Mouse (Mus musculus) lung, embryonic 14.5 days (tissue): ENCODE data around the gene Olfr1317. TPM values are rescaled to one million over a fixed set of nuclear protein-coding genes. Genes with fewer than 3 reads are reported as not detected.

Source experiments
- ATAC-seq: fragments of 200-750 bp; cut with Nextera tagmentation; 2 replicates; pipeline ENCODE4 v1.8.0; 2017; ENCODE audit warnings: mild to moderate bottlenecking, moderate TSS enrichment, moderate library complexity; ENCODE audit not compliant: insufficient read depth
- DNase-seq: peaks from one replicate; pipeline ENCODE4 v3.0.0-alpha.2; 2015
- H3K27ac ChIP-seq: fragments of 300-500 bp; sonication (generic); 2 replicates; pipeline ENCODE4 v1.5.1; 2014; ENCODE audit warnings: low read depth, mild to moderate bottlenecking, moderate library complexity
- H3K27me3 ChIP-seq: fragments of 300-500 bp; sonication (generic); 2 replicates; pipeline ENCODE4 v1.6.1; 2014; ENCODE audit warnings: low read length, control low read depth; ENCODE audit not compliant: insufficient read depth
- H3K36me3 ChIP-seq: fragments of 300-500 bp; sonication (generic); 2 replicates; pipeline ENCODE4 v1.6.1; 2014; ENCODE audit warnings: control low read depth; ENCODE audit not compliant: insufficient read depth
- H3K4me1 ChIP-seq: fragments of 300-500 bp; sonication (generic); 2 replicates; pipeline ENCODE4 v1.6.1; 2014; ENCODE audit warnings: antibody characterized with exemption, control low read depth; ENCODE audit not compliant: insufficient read depth
- H3K4me2 ChIP-seq: fragments of 300-500 bp; sonication (generic); 2 replicates; pipeline ENCODE4 v1.6.1; 2014; ENCODE audit warnings: mild to moderate bottlenecking
- H3K4me3 ChIP-seq: fragments of 300-500 bp; sonication (generic); 2 replicates; pipeline ENCODE4 v1.5.1; 2014; ENCODE audit warnings: low read depth, low read length
- H3K9ac ChIP-seq: fragments of 300-500 bp; sonication (generic); 2 replicates; pipeline ENCODE4 v1.6.1; 2014
- H3K9me3 ChIP-seq: fragments of 300-500 bp; sonication (generic); 2 replicates; pipeline ENCODE4 v1.6.1; 2016; ENCODE audit warnings: low read depth, low read length, control low read depth
- CTCF ChIP-seq: IDR thresholded peaks from 2 replicates; pipeline ENCODE4 v1.5.1; 2016; ENCODE audit warnings: antibody characterized with exemption, low read depth
- WGBS: fragments of 180-500 bp; shearing (Covaris S2); extraction: QIAGEN DNeasy Blood & Tissue Kit; methylation state at CpG from one replicate; pipeline ENCODE4 v1.1.7; 2014; 5-methylcytosine and 5-hydroxymethylcytosine counted together
- polyA plus RNA-seq: library from polyadenylated mRNA; unstranded; fragments of >200 nt; fragmentation: Nextera tagmentation; extraction: Ambion mirVana; gene quantifications from 2 replicates; pipeline ENCODE4 v1.2.1, GENCODE M21; 2014

Gene Olfr1317
- polyA plus RNA-seq: not detected in 2 replicates

GRCm38 (mm10) chr2:112140029-112140428 lies at the start of gene Olfr1317:
Gene Olfr1317 (plus strand): TSS chr2:112140329.
- no peak within 1 kb of the TSS for H3K27ac ChIP-seq
- no peaks in the 10 kb centered on the region for H3K9me3 ChIP-seq
- 59% methylated on average over 2 of the region's 2 CpGs for WGBS
- no peaks in the 10 kb centered on the region for H3K27me3 ChIP-seq
- no peak for DNase-seq
- H3K9ac ChIP-seq: no peak within 1 kb of the TSS
- TF ChIP-seq CTCF: no peak
- no peak for ATAC-seq
- H3K4me3 ChIP-seq: no peak within 1 kb of the TSS
- H3K4me1 ChIP-seq: no peaks in the 10 kb centered on the region
- no peaks in the 10 kb centered on the region for H3K36me3 ChIP-seq
- H3K4me2 ChIP-seq: no peak within 1 kb of the TSS

DNA sequence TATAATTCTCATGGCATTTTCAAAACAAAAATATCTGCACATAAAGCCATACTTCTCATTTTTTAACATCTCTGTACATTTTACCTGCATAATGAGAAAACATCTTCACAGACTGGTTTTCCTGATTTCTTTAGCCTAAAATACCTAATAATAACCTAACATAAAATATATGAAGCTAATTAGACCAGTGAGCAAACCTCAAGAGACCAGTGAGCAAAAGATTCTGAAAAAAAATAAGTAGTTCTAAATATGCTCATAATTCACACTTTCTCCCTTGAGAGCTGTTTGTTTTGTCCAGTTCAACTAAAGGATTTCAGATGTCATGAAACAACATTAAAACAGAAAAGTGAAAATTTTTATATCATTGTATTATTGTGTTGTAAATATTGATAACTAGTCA lies 43.4 kb upstream of the Olfr1317 start, which contains the start of gene Olfr1314:
Gene Olfr1314 (minus strand): TSS at position 101 of the 400 bp plus-strand sequence.
- H3K27me3 ChIP-seq: no peaks in the 10 kb centered on the region
- no peak within 1 kb of the TSS for H3K4me2 ChIP-seq
- H3K4me1 ChIP-seq: no peaks in the 10 kb centered on the region
- no peaks in the 10 kb centered on the region for H3K9me3 ChIP-seq
- ATAC-seq (no peak), DNase-seq (no peak)
- no peak for TF ChIP-seq CTCF
- no peak within 1 kb of the TSS for H3K9ac ChIP-seq
- no peak within 1 kb of the TSS for H3K27ac ChIP-seq
- no peaks in the 10 kb centered on the region for H3K36me3 ChIP-seq
- no peak within 1 kb of the TSS for H3K4me3 ChIP-seq

- Histone ChIP-seq H3K27ac (no peak within 1 kb of the TSS), H3K4me3 (no peak within 1 kb of the TSS), H3K27me3 (no peaks in the 10 kb centered on the region), H3K36me3 (no peaks in the 10 kb centered on the region), H3K9me3 (no peaks in the 10 kb centered on the region), H3K9ac (no peak within 1 kb of the TSS), H3K4me2 (no peak within 1 kb of the TSS), H3K4me1 (no peaks in the 10 kb centered on the region)
- ATAC-seq (no peak), DNase-seq (no peak)
- TF ChIP-seq CTCF: no peak
- WGBS: 71% methylated on average over 1 of the region's 1 CpGs
These were observed 24.8 kb upstream of the Olfr1317 start, which contains the start of gene Olfr1315-ps1 for GRCm38 (mm10) chr2:112115340-112115739. Gene Olfr1315-ps1 (minus strand): TSS chr2:112115440.

GRCm38 (mm10) chr2:112134877-112135276 lies 5.3 kb upstream of the Olfr1317 start, which contains the start of gene Olfr1316:
Gene Olfr1316 (minus strand): TSS chr2:112134977.
- DNase-seq (no peak), ATAC-seq (no peak)
- no peak within 1 kb of the TSS for H3K9ac ChIP-seq
- no peak for TF ChIP-seq CTCF
- H3K36me3 ChIP-seq: no peaks in the 10 kb centered on the region
- no peak within 1 kb of the TSS for H3K27ac ChIP-seq
- H3K4me1 ChIP-seq: no peaks in the 10 kb centered on the region
- H3K27me3 ChIP-seq: no peaks in the 10 kb centered on the region
- H3K4me3 ChIP-seq: no peak within 1 kb of the TSS
- WGBS: 87% methylated on average over 2 of the region's 2 CpGs
- no peaks in the 10 kb centered on the region for H3K9me3 ChIP-seq
- H3K4me2 ChIP-seq: no peak within 1 kb of the TSS

- H3K4me2 ChIP-seq: no peak within 1 kb of the TSS
These were observed 13.8 kb downstream of the Olfr1317 start, which contains the start of gene Olfr1318 for GRCm38 (mm10) chr2:112153898-112154297. Gene Olfr1318 (plus strand): TSS chr2:112154198.

More at GRCm38 (mm10) chr2:112153898-112154297, 13.8 kb downstream of the Olfr1317 start, which contains the start of gene Olfr1318:
- Histone ChIP-seq H3K9ac (no peak within 1 kb of the TSS), H3K4me1 (no peaks in the 10 kb centered on the region), H3K36me3 (no peaks in the 10 kb centered on the region), H3K27me3 (no peaks in the 10 kb centered on the region), H3K4me3 (no peak within 1 kb of the TSS), H3K9me3 (no peaks in the 10 kb centered on the region), H3K27ac (no peak within 1 kb of the TSS)
- ATAC-seq (no peak), DNase-seq (no peak)
- no peak for TF ChIP-seq CTCF

Other genes with a start within 250 kb of the Olfr1317 start
- gene Olfr1306, start 224.1 kb upstream of the Olfr1317 start, polyA plus RNA-seq: not detected in 2 replicates
- gene Olfr1307, start 190.9 kb upstream of the Olfr1317 start, polyA plus RNA-seq: not detected in 2 replicates
- not detected in 2 replicates for gene Olfr1308, start 175.4 kb upstream of the Olfr1317 start, polyA plus RNA-seq
- not detected in 2 replicates for gene Olfr1309, start 150.0 kb upstream of the Olfr1317 start, polyA plus RNA-seq
- gene Olfr1310, start 127.6 kb upstream of the Olfr1317 start, polyA plus RNA-seq: not detected in 2 replicates
- gene Olfr1311, start 115.9 kb upstream of the Olfr1317 start, polyA plus RNA-seq: not detected in 2 replicates
- gene Olfr1312, start 90.1 kb upstream of the Olfr1317 start, polyA plus RNA-seq: not detected in 2 replicates
- gene Olfr1313, start 62.5 kb upstream of the Olfr1317 start, polyA plus RNA-seq: not detected in 2 replicates
- gene Olfr1314, start 43.5 kb upstream of the Olfr1317 start, polyA plus RNA-seq: not detected in 2 replicates
- gene Olfr1315-ps1, start 24.9 kb upstream of the Olfr1317 start, polyA plus RNA-seq: not detected in 2 replicates
- not detected in 2 replicates for gene Olfr1316, start 5.4 kb upstream of the Olfr1317 start, polyA plus RNA-seq
- gene Olfr1318, start 13.9 kb downstream of the Olfr1317 start, polyA plus RNA-seq: not detected in 2 replicates
- 19.3 TPM in 2 replicates for gene Lpcat4, start 99.1 kb downstream of the Olfr1317 start, polyA plus RNA-seq
- 0.11 TPM in 2 replicates for gene Nutm1, start 119.0 kb downstream of the Olfr1317 start, polyA plus RNA-seq
- gene Nop10, start 121.6 kb downstream of the Olfr1317 start, polyA plus RNA-seq: 187 and 196 TPM in 2 replicates
- 11.6 and 11.9 TPM in 2 replicates for gene Slc12a6, start 125.5 kb downstream of the Olfr1317 start, polyA plus RNA-seq
- not detected in 2 replicates for gene Gm21985, start 126.0 kb downstream of the Olfr1317 start, polyA plus RNA-seq
- gene Emc4, start 227.7 kb downstream of the Olfr1317 start, polyA plus RNA-seq: 91.3 and 93.3 TPM in 2 replicates
- gene Katnbl1, start 238.9 kb downstream of the Olfr1317 start, polyA plus RNA-seq: 44.0 and 44.6 TPM in 2 replicates